Mouse (Mus musculus) kidney, adult 2 months (tissue): ENCODE measurements at regions not wholly inside any gene's neighbourhood (a gene's known extent, or its start where the extent isn't known, plus 50 kb on each side); places are given as distances from the start of the nearest gene placed in this dataset.

Source experiments
- CTCF ChIP-seq: fragments of 200-500 bp; conservative IDR thresholded peaks from 2 replicates; pipeline ENCODE4 v1.5.1; 2011; ENCODE audit warnings: low read depth, mild to moderate bottlenecking, control low read depth, low read length, moderate library complexity, mixed read lengths; ENCODE audit not compliant: insufficient read depth, insufficient read length
- POLR2A ChIP-seq: fragments of 200-500 bp; IDR thresholded peaks from one replicate; pipeline ENCODE4 v1.6.1; 2011; ENCODE audit warnings: low read depth, low read length, control low read depth

DNA sequence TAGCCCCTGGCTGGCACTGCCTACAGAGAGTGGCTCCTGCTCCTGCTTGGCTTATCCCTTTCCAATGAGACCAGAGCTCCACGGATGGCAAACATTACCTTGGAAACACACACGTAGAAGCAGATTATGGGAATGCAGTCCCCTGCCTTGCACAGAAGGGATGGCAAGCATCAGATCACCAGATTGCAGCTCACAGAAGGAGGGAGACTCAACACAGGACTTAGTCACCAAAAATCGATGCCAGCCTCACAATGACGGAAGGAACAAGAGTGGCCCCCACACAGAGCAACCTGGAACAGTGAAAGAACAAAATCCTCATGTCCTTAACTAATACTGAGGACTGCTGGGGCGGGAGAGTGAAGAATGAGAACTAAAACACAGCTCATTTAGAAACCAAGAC, 327.7 kb upstream of the Tgfbr2 start:
- TF ChIP-seq CTCF (no peak), POLR2A (no peak)
